Mouse (Mus musculus) C2C12 (cell line): ENCODE measurements around the gene Gm45062. TPM values are rescaled to one million over a fixed set of nuclear protein-coding genes. Genes with fewer than 3 reads are reported as not detected.

Source experiments
- H3K27me3 ChIP-seq: one replicate; pipeline ENCODE4 v1.6.1; 2011; ENCODE audit not compliant: control insufficient read depth, insufficient read depth, insufficient read length
- H3K36me3 ChIP-seq: one replicate; pipeline ENCODE4 v1.6.1; 2011; ENCODE audit not compliant: control insufficient read depth, insufficient read depth
- H3K4me3 ChIP-seq: one replicate; pipeline ENCODE4 v1.5.1; 2011; ENCODE audit warnings: mild to moderate bottlenecking, control low read depth; ENCODE audit not compliant: poor library complexity, insufficient read depth, severe bottlenecking
- H3K79me2 ChIP-seq: one replicate; pipeline ENCODE4 v1.6.1; 2011; ENCODE audit not compliant: control insufficient read depth, insufficient read depth
- H3K79me3 ChIP-seq: one replicate; pipeline ENCODE4 v1.6.1; 2011; ENCODE audit warnings: low read depth, control low read depth
- H3ac ChIP-seq: one replicate; pipeline ENCODE3; 2011; ENCODE audit warnings: low read depth; ENCODE audit not compliant: control insufficient read depth, insufficient read length
- CEBPB ChIP-seq: IDR thresholded peaks from one replicate; pipeline ENCODE4 v1.6.1; 2011; ENCODE audit warnings: low read depth, mild to moderate bottlenecking, control low read depth, moderate library complexity
- CTCF ChIP-seq: IDR thresholded peaks from one replicate; pipeline ENCODE4 v1.5.1; 2011; ENCODE audit not compliant: control insufficient read depth, insufficient read depth, insufficient read length
- FOSL1 ChIP-seq: IDR thresholded peaks from one replicate; pipeline ENCODE4 v1.8.0; 2011; ENCODE audit warnings: mild to moderate bottlenecking, low read length; ENCODE audit not compliant: poor library complexity, insufficient read depth, severe bottlenecking
- MAX ChIP-seq: IDR thresholded peaks from one replicate; pipeline ENCODE4 v1.6.1; 2011; ENCODE audit warnings: mild to moderate bottlenecking, control low read depth
- MYOD1 ChIP-seq: IDR thresholded peaks from one replicate; pipeline ENCODE4 v1.6.1; 2011; ENCODE audit warnings: low read depth; ENCODE audit not compliant: control insufficient read depth, insufficient read length
- MYOG ChIP-seq: IDR thresholded peaks from one replicate; pipeline ENCODE4 v1.6.1; 2011; ENCODE audit not compliant: control insufficient read depth, insufficient read length; ENCODE audit errors: extremely low read depth
- USF1 ChIP-seq: IDR thresholded peaks from one replicate; pipeline ENCODE4 v1.6.1; 2011; ENCODE audit warnings: low read depth, mild to moderate bottlenecking, control low read depth, moderate library complexity
- polyA plus RNA-seq: library from polyadenylated mRNA; unstranded; fragments of >200 nt; fragmentation: generic; extraction: Trizol; gene quantifications from one replicate; pipeline ENCODE4 v1.2.1, GENCODE M21; 2012; ENCODE audit warnings: missing spikeins

The Gm45062 gene
- polyA plus RNA-seq, 1 experiment: 0.33 TPM

DNA sequence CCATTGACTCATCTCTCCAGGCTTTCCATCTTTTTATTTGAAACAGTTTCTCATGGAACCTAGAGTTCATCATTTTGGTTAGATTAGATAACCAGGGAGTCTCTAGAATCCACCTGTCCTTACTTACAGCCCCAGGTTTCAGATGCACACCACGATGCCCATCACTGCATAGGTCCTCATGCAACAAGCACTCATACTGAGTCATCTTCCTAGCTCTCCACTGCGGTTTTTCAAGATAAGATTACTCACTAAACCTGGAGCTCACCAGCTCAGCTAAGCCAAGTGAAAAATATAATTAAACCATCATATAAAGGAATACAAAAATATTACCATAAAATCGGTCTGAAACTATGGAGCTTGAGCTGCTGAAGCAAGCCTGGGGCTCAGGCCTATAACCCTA, 324.6 kb downstream of the Gm45062 start:
- H3K79me3 ChIP-seq: no peaks in the 10 kb centered on the region
- peak; percentile 64 for TF ChIP-seq MYOD1
- no peak for TF ChIP-seq CEBPB

GRCm38 (mm10) chr6:8591665-8592064, 332.4 kb downstream of the Gm45062 start:
- Histone ChIP-seq H3K36me3 (no peaks in the 10 kb centered on the region), H3ac (no peak overlapping the region), H3K27me3 (no peaks in the 10 kb centered on the region), H3K4me3 (no peak overlapping the region), H3K79me3 (no peaks in the 10 kb centered on the region), H3K79me2 (no peaks in the 10 kb centered on the region)
- TF ChIP-seq MYOG (no peak), FOSL1 (no peak), USF1 (no peak), CEBPB (no peak), MYOD1 (no peak), MAX (no peak), CTCF (no peak)

More for the DNA sequence above, 324.6 kb downstream of the Gm45062 start:
- no peaks in the 10 kb centered on the region for H3K36me3 ChIP-seq
- H3K4me3 ChIP-seq: no peak overlapping the region
- H3ac ChIP-seq: no peak overlapping the region
- no peaks in the 10 kb centered on the region for H3K79me2 ChIP-seq
- no peaks in the 10 kb centered on the region for H3K27me3 ChIP-seq

DNA sequence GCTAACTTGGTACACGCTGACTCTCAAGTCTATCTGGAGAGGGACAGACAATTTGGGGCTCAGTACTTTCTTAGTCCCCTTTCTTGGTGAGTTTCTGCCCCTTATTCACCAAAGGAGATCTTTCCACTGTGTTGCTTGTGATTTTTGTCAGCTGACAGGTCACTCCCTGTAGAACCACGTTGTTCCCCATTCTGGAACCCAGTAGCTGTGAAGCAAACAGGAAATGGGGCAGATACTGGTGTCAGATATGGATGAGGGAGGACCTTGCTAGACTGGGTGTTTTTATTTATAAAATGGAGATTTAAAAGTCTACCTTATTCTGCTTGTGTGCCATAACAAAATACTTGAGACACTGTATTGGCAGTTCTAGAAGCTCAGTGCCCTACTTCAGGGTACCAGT, 358.1 kb downstream of the Gm45062 start:
- TF ChIP-seq MAX (no peak), CEBPB (no peak), MYOG (no peak), CTCF (no peak), MYOD1 (no peak), FOSL1 (no peak), USF1 (no peak)
- H3K79me3 ChIP-seq: no peaks in the 10 kb centered on the region
- H3K4me3 ChIP-seq: no peak overlapping the region
- H3K79me2 ChIP-seq: no peaks in the 10 kb centered on the region
- no peaks in the 10 kb centered on the region for H3K36me3 ChIP-seq
- H3ac ChIP-seq: no peak overlapping the region
- no peaks in the 10 kb centered on the region for H3K27me3 ChIP-seq

DNA sequence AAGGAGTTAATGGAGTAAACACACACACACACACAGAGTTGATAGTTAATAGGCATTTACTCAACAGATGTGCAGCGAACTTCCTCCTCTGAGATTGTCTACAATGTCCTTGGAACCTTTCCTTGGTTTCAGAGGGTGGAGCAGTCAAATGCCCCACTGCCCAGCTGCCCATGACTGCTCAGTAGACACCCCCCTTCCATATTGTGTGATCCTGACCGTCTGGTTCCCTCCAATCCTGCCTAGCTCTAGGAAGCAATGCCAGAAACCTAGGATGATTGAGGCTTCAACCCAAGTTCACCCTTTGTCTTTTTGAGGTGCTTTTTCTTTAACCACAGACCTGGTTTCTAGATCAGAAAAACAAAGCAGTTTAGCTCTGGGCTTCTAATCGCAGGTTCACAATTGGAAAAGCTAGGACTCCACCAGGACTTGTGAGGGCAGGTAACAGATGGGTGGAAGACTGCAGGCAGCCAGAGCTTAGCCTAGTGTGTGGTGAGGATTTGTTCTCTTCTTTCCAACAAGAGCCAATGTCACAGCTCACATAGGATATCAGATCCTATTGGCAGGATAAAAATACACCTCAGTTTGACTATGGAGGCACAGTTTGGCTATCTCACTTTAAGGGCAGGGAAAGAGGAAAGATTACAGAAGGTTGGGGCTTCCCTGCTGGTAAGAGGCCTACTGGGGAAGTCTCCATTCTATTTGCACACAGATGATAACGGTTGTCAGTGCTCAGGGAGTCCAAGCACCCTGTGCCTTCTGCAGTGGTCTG, 360.5 kb downstream of the Gm45062 start:
- no peaks in the 10 kb centered on the region for H3K79me2 ChIP-seq
- H3K4me3 ChIP-seq: no peak overlapping the region
- no peaks in the 10 kb centered on the region for H3K27me3 ChIP-seq
- H3ac ChIP-seq: no peak overlapping the region
- no peak for TF ChIP-seq MAX
- no peak for TF ChIP-seq MYOD1
- TF ChIP-seq CEBPB: no peak
- no peak for TF ChIP-seq MYOG
- TF ChIP-seq FOSL1: no peak
- no peak for TF ChIP-seq USF1
- no peak for TF ChIP-seq CTCF
- H3K36me3 ChIP-seq: no peaks in the 10 kb centered on the region
- H3K79me3 ChIP-seq: no peaks in the 10 kb centered on the region

DNA sequence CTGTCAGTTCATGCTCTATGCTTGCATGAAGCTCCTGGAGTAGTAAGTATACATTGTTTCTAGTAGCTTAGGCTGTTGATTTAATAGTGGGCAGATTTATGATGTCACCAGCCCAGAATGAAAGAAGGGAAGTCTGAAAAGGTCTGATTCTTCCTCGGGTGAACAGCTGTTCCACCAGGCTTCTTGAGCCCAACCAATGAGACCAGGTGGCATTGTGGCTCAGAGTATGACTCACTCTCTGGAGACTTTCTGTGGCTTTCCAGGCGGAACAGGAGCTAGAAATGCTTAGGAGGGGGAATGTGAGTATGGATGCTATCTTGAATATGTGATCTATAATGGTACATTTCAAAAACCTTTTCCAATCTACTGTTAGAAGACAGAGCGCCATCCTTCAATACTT, 363.8 kb downstream of the Gm45062 start:
- Histone ChIP-seq H3K27me3 (no peaks in the 10 kb centered on the region), H3K79me2 (no peaks in the 10 kb centered on the region), H3K36me3 (no peaks in the 10 kb centered on the region), H3ac (no peak overlapping the region), H3K4me3 (no peak overlapping the region), H3K79me3 (no peaks in the 10 kb centered on the region)
- peak; percentile 37 for TF ChIP-seq FOSL1
- no peak for TF ChIP-seq CEBPB
- TF ChIP-seq MAX: no peak
- TF ChIP-seq USF1: no peak
- no peak for TF ChIP-seq CTCF
- TF ChIP-seq MYOG: no peak
- peak; percentile 97 for TF ChIP-seq MYOD1

DNA sequence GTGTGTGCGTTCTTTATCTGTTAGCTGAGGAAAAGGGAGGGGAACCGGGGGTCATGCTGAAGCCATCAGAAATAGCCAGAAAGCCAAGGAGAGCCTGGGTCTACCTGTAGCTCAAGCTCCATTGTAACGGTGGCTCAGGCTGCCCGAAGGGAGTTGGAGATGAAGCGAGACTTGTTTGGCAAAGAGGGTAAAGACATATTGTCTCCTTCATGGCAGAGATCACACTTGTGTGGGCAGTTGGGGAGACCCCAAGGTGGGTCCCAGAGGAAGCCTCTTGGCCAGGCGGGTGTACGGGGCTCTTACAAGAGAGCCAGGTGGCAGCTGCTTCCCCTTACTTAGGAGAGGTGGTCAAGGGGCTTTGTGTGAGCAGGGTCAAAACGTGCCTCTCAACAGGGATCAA, 369.0 kb downstream of the Gm45062 start:
- Histone ChIP-seq H3K36me3 (no peaks in the 10 kb centered on the region), H3K79me3 (no peaks in the 10 kb centered on the region), H3ac (no peak overlapping the region), H3K27me3 (no peaks in the 10 kb centered on the region), H3K4me3 (no peak overlapping the region), H3K79me2 (no peaks in the 10 kb centered on the region)
- TF ChIP-seq USF1: no peak
- no peak for TF ChIP-seq FOSL1
- no peak for TF ChIP-seq CTCF
- no peak for TF ChIP-seq MAX
- TF ChIP-seq CEBPB: no peak
- no peak for TF ChIP-seq MYOD1
- TF ChIP-seq MYOG: no peak
